Mouse (Mus musculus): Measurements from ENCODE around the gene Gsc.
A peak's percentile ranks its signal among the peaks of the same experiment; 100 is the strongest.

Gsc gene

DNA sequence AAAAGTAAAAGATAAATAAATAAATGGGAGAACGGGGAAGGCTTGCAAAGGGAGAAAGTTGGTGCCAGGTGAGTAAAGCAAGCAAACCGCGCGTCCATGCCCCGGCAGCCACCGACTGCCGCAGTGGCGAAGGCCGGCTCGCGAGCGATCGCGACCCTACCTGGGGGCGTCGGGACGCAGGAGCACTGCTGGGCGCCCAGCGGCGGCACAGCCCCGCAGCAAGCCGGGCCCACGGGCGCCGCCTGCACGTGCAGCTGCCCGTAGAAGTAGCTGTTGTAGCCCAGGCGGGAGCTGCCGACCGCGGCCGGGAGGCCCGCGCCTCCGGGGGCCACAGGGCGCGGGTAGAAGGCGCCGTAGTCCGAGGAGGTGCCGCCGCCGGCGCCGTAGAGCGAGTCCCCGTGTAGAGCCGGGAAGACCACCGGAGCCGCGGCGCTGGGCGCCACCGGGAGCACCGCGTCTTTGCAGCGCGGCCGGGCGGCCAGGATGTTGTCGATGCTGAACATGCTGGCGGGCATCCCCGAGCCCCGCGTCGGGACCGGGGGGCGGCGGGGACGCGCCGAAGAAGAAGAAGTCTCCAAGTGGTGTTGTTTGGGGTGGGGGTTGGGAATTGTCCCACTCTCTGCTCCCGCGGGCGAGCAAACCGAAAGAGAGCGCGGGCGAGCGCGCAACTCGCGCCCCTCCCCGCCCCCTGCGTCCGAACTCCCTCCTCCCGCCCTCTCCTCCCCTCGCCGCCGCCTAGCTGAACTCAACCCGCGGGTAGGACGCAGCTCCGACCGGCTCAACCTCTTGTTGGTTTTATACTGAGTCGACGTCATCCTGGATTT is at the start of gene Gsc:
Gsc (minus strand) TSS at position 730 of the 824 bp plus-strand sequence.
- DNase-seq (ENCODE audit: low spot score), result peak; percentile 59

DNA sequence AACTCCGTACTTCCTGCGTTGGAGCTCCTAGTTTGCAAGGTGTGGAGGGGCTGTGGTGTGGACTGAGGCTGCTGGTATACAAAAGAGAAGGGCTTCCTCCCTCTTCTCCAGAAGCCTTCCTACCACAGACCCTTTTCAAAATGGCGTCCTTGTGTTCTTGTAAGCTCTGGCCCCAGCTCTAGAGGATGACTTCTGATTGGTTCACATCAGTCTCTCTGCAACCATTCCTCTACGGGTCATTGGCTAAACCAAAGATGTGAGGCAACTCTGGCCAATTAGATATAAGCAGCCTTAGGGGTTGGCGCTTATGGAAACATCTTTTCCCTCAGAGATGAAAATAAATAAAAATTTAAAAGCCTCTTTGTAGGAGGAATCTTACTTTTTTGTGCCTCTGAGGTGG is 46.6 kb upstream of the Gsc start:
- DNase-seq (ENCODE audit: low spot score), result no peak

DNA sequence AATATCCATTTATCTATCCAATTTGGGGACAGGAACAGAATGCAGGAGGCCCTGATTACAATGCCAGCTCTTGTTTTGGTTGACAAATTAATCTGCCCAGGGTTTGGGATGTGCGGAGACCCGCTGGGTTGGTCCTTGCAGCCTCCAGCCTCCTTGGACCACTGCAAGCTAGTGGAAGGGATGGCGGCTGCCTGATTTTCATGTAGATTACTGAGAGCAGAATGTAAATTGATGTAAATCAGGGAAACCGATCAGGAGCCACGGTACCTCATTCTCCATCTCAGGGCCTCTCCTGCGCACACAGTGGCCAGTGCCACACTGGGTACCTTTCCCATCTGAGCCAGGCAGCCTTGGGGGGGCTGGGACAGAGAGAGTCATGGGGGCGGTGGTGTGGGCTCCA is 34.8 kb upstream of the Gsc start:
- DNase-seq (ENCODE audit: low spot score), result no peak

DNA sequence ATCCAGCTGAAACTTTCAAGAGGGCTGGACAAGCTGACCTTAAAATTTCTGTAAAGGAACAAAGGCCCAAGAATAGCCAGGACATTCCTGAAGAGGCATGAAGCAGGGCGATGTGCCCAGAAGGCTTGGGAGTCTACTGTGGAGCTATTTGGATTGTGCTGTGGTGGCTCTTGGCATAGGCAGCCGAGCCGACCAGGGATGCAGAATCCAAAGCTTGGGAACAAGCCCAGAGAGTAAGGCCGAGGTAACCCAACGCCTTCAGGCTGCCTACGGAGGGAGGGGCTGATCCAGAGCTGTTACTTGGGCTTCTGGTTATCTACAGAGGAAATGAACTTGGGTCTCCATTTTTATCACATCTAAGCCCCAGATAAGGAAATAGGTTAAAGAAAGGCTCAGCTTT is 18.9 kb upstream of the Gsc start:
- DNase-seq (ENCODE audit: low spot score), result no peak

DNA sequence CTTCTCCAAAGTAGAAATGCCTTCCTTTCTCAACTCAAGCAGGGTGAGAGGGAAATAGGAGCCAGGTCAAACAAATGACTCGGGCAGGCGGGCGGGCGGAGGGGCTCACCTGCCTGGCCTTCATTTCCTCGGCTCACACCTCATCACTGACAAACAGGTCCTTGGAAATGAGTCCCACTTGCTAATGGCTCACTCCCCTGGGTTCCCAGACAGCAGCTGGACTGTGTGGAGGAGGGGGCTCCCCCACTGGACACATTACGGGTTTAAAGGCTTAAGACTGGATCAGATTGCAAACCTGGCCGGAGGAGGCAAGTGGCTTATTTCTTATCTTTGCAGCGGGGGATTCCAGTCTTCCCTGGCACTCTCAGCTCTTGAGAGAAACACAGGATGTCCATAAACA is 13.1 kb upstream of the Gsc start:
- DNase-seq (ENCODE audit: low spot score), result no peak

DNA sequence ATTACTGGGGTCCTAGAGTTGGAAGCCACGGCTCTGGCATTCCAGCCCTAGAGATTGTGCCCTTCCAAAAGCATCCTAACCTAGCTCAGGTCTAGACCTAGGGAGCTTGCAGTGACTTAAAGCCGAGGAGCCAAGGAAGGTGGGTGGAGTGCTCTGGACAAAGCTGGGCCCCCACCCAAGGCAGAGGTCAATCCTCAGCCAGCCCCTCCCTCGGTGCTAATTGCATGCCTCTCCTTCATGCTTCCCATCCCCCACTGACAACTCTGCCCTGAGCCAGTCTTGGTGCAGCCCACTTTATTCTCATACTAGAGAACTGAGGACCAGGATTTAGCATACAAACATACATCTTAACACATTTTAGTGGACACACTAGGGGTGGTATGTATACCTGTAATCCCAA is 12.0 kb upstream of the Gsc start:
- no peak for DNase-seq (ENCODE audit: low spot score)

DNA sequence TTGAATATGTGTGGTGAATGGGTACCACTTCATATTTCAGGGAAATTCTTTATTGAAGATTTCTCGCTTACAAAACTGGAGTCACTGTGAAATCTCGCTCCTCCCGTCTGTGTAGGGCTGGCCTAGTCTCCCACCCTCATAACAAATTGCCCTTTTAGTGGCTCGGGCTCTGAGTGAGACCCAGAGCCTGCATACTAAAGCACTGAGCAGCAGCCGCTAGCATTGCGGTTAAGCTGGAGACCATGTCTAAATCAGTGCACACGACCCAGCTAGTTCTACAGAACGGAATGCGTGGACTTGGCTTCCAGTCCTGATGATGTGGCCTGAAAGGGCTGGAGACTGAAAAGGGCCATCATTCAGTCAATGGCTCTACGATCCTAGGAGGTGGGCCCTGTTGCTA is 7.9 kb upstream of the Gsc start:
- DNase-seq (ENCODE audit: low spot score), result no peak

DNA sequence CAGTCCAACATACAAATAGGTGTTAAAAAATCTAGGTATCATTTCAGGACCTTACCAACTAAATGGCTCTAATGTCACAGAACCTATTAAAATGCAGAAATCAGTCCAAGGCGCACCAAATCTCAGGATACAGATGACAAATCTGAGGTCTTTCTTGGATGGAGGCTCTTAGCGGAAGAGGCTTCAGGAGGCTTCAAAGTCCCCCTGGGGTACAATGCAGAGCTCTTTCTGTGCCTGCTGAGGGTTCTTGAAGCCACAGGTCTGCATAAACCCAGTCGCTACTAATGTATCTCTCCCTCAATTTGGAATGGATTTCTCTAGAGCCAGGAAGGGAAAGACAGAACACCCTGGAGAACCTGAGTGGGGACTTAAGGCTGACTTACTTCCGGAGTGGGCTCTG is 5.1 kb upstream of the Gsc start:
- DNase-seq (ENCODE audit: low spot score), result no peak

DNA sequence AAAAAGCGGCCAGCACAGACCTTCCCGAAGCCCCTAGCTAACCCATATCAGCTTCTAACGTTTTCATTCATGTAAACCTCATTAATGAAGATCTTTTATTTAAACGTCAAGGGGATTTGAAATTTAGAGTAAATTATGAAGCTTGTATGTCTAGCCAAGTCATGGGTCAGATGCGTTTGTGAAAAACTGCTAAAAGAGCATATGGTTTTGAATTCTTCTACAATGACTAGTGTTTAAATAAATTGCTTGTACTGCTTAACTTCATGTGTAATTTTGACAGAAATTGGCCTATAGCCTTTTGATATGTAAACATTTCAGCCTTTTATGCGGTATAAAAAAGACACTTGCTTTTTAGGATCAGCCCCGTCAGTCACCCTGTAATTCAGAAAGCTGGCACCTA is 4.4 kb upstream of the Gsc start:
- no peak for DNase-seq (ENCODE audit: low spot score)

DNA sequence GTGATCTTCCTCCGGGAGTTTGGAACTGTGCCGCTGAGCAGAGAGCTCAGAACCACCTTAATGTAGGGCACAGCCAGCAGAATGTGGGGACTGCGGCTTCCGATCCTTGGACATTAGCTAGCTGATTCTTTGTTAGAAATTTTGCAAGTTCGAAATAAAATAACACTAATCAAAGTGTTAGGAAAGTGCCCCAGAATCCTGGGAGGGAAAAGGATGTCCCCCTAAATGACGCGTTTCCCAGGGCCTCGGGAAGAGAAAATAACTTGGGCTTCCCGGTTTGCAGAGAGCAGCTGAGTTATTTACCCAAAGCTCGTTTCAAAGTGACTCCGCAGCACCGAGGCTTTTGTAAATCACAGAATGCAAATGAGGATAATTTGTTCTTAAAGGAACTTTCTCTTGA is 3.9 kb upstream of the Gsc start:
- no peak for DNase-seq (ENCODE audit: low spot score)

DNA sequence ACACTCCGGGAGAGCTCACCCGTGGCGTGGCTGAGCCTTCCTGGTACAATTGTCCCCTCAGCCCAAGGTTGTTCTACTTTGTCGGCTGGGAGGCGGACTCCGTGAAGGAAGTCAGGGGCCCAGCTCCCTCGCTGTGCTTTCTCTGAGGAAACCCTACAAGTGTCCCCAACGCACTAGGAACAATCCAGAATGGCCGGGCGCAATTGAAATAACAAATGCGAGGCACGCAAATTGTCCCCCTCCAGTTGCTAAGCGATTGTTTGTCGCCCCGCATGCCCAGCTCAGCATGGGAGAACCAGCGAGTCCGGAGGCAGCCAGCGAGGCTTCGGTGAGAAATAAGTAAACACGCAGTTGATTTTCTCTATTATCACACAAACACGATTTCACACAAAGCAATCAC is 2.8 kb upstream of the Gsc start:
- DNase-seq (ENCODE audit: low spot score), result no peak

DNA sequence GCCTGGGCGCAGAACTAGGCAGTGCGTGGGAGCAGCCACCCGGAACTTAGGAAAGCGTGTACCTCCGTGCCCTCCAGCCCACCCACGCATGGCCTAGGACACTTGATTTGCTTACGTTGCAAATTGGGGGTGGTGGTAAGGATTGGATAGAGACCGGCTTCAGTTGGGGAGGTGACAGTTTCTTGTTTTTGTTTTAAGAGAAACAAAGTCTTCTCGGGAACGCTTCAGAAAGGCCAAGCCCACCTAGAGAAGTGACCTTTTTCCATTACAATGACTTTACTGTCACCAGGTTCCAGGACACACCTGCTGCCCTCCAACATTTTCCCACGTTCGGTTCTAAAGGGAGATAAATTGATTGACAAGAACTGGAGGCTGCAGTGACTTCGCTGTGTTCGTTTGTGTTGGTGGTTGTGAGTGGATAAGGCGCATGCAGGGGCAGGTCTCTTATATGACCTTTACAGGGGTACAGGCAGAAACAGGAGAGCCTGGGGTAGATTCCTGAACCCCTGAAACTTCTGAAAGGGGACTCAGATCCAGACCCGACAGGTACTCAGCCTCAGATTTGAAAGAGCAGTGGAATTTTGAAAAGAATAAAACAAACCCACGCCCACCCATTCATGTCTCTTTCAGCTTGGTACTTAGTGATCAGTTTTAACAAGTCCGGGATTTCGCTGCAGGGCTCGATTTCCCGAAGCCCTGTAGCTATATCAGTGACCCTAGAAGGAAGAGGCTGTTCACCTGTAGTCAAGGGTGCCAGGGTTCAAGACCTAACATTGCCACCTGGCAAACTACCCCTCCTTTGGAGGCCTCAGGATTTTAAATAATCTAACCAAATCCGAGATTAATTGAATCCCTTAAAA is 2.0 kb upstream of the Gsc start:
- DNase-seq (ENCODE audit: low spot score), result no peak

DNA sequence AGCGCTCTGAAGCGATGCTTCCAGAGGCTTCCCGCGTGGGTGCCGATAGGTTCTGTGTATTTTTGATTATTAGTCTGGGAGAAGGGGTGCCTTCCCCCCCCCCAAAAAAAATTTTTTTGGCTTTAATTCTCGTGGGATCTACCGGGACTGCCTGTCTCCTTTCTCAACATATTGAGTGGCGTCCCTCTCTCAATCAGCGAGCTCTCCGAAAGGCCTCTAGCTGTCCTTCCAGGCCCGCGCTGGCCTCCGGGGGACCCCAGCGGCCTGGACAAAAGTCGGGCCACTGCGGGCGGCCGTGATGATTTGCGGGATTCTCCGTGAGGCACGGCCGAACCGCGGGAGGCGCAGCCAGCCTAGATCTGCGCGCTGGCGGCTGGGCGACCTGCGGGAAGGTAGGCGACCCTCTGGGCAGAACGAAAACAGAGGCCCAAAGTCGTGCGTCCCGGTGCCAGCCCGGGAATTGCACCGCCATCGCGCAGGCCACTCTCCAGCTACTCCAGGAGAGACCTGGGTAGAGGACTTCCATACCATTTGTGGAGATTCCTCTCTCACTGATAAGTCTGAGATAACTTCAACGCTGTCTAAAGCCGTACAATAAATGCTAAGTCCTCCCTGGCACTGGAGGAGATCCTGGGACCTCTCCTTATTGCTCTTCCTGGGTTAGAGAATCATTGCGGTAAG is 1.2 kb upstream of the Gsc start:
- DNase-seq (ENCODE audit: low spot score), result no peak

DNA sequence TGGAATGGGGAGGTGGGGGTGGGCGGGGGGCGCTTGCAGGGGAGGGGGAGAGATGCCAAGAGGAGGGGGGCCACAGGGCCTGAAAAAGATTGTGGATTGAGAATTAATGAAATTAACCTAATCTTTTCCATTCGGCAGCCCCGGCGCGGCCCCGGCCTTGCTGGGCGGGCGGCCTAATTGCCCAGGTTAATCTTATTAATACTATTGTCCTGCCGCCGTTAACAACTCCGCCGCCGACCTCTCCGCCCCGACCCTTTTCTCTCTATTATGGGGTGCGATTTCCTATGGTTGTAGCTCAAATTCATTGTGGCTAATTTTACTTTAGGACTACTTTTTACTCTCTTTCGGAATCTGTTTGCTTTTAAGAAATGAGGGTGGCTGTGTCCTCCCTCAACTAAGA is 362 bp upstream of the Gsc start:
- no peak for DNase-seq (ENCODE audit: low spot score)

DNA sequence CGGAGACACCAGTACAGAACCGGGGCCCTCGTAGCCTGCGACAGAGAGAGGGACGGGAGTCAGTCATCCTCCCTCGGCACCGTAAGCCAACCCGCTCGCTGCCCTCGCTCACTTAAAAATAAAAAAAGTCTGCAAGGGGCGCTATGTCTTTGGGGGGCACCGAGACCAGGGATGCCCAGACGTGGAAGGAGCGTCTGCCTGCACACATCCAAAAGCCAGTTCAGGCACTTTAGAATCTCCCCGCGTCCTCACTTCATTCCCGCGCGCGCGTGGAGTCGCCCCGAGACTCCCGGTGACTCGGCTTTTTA is 958 bp downstream of the Gsc start:
- no peak for DNase-seq (ENCODE audit: low spot score)

DNA sequence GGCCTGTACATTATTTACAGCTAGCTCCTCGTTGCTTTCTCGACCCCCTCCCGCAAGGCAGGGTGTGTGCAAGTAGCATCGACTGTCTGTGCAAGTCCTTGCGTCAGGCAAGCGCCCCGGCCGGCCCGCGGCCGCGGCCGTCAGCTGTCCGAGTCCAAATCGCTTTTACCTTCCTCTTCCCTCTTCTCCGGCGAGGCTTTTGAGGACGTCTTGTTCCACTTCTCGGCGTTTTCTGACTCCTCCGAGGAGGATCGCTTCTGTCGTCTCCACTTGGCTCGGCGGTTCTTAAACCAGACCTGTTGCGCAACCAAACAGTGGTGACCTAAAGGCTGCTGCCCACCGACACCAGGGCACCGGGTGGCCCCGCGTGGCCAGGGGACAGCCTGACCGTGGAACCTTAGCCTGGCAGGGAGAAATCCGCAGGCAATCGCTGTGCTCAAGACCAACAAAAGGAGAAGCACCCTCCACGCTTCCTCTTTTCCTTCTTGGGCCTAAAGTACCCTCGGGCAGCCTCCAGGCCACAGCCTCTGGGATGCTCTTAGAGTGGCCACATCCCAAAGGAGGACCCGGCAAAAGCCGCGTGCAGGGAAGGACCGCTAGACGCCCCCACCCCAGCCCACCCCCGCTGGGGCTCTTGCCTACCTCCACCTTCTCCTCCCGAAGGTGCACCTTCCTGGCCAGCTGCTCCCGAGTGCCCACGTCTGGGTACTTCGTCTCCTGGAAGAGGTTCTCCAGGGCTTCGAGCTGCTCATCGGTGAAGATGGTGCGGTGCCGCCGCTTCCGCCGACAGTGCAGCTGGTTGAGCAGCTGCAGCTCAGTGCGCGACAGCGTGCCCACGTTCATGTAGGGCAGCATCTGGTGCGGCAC is 1.5 kb downstream of the Gsc start:
- no peak for DNase-seq (ENCODE audit: low spot score)

DNA sequence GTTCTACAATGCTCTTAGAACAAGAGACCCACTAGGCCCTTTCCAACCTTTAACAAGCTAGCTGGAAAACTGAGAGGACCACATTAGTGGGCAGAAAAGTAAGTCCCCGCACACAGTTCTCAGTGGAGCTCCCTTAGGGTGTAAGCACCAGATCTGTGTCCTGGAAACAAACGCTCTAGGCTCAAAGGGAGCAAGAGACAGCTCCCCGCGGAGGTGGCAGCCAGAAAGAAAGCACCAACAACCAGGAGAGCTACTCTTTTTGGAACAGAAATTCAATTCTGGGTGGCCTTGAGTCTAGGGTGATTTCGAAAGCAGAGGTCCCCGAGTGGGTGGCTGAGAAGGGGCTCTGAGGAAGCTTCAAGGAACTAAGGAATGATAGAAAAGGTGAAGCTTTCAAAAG is 2.5 kb downstream of the Gsc start:
- no peak for DNase-seq (ENCODE audit: low spot score)

DNA sequence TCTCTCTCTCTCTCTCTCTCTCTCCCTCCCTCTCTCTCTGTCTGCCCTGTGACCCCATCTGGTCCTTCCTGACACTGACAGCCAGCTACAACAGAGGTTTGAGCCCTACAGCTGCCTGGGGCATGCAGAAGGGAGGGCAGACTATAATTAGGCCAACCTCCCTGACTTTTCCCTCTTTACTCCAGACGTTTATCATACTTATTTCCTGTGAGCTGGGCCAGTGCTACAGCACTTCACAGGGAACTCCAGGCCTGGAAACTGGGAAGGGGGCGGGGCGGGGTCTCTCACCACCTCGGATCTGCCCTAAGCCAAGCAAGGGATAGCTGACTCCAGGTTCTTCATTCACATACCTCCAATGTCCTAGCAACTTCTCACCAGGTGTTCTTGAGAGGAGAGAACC is 4.3 kb downstream of the Gsc start:
- no peak for DNase-seq (ENCODE audit: low spot score)

DNA sequence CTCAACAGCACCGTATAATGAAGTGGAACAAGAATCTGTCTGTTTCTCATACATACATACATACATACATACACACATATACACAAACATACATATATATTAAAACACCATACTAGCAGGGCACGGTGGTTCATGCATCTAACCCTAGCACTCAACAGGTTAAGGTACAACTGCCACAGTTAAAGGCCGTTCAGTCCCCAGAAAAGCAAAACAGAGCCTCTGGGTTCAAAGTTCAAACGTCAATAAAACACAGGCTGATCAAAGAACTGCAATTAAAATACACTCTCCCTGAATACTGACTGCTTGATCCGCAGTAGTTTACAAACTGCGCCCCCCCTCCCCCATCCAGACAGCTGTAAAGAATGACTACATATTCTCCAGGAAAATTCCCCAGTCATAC is 5.8 kb downstream of the Gsc start:
- no peak for DNase-seq (ENCODE audit: low spot score)

DNA sequence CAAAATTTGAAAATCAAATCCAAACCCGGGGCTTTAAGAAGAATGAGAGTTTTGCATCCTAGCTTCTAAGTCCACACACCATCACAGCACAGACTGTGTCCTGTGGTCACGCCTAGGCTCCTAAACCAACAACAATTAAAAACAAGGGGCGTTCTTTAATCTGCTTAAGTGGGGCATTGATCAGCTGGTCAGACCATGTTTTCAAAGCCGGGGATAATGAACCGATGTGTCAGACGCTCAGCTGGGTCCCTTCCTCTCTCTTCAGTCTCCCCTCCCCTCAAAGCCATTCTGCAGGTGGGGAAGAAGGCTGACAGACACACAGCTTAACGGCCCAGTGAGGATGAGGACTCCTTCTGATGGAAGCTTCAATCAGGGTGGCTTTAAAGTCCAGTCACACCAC is 6.2 kb downstream of the Gsc start:
- DNase-seq (ENCODE audit: low spot score), result no peak

DNA sequence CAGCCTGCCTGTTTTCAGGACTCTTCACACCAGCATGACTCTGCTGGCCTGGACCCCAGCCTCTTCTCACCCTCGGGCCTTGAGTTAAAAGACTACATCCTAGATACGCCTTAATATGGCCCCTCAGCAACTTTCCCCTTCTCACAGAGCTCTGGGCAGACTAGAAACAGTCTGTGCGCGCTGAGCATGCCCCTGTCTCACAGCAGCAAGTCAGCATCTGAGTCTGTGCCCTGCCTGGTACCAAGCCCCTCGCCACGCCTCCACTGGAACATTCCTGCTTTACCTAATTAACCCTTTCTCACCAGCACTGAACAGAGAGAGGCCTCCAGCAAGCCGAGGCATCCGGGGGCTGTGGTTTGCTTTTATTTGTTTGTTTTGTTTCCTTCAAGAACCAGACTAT is 11.8 kb downstream of the Gsc start:
- DNase-seq (ENCODE audit: low spot score), result no peak

DNA sequence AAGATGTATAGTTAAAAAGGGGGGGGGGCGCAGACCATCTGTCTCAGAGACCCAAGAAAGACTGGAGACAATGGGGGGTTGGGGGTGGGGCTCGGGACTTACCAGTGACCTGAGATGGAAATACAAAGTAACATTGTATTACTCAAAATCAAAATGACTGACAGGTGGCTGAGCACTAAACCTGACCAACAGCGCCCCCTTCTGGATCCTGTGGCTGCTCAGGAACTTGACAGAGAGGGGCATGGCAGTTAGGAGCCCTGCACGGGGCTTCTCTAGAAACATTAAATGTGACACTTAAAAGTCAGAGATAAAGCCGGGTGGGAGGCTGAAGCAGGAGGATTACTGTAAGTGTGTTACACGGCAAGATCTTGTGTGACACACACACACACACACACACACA is 13.8 kb downstream of the Gsc start:
- no peak for DNase-seq (ENCODE audit: low spot score)

Measured in urinary bladder, postnatal 14 days (tissue).